Mouse (Mus musculus): ENCODE data around the gene Med28. TPM values are rescaled to one million over a fixed set of nuclear protein-coding genes. Genes with fewer than 3 reads are reported as not detected.

Gene Med28
- 223 and 226 TPM in 2 replicates for polyA plus RNA-seq (2014; fragmentation: Nextera tagmentation; extraction: Ambion mirVana)

DNA sequence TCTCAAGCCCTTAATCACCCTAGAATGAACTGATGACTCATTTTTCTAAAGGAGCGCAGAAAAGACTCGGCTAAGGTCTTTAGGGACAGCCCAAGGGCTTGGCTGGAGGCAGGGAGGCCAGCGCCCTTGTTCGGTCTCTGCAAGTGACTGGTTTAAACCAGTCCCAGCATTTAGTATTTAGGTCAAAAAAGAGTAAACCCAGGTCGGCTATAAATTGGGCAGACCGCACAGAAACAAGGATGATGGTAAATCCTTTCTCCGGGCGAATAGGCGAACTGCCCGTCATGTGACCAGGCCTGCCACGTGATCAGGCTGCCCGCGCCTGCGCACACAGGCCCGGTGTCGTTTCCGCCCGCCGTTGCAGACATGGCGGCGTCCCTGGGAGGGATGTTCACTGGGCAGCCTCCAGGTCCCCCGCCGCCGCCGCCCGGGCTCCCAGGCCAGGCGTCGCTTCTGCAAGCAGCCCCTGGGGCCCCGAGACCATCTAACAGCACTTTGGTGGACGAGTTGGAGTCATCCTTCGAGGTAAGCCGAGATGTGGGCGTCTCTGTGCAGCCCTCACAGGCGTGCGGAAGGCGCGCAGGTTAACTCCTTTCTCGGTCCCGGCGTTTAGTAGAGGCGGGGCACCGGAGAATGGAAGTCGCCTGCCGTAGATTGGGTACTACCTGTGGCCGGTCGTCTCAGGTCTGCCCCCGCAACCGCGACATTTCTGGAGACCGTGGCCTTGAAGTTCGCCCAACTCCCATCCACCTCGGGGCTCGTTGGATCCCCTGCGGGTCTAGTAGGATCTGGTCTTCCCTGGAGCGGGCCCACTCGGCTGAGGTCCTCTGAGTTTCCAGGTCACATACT, at the start of gene Med28:
Gene Med28 (plus strand): TSS at position 270 of the 849 bp plus-strand sequence.
- peak within 1 kb of the TSS; percentile 92 for H3K4me2 ChIP-seq (ENCODE audit: low read depth, low read length)
- H3K9me3 ChIP-seq (ENCODE audit: control insufficient read depth, low read length): no peaks in the 10 kb centered on the region
- H3K4me3 ChIP-seq (ENCODE audit: low read depth, low read length): peak within 1 kb of the TSS; percentile 68
- H3K4me1 ChIP-seq (ENCODE audit: control insufficient read depth, insufficient read depth, low read length): peaks cover 8% of the 10 kb centered on the region
- peaks cover 19% of the 10 kb centered on the region for H3K36me3 ChIP-seq (ENCODE audit: control insufficient read depth, insufficient read depth, low read length)
- H3K27me3 ChIP-seq (replicated peaks; ENCODE audit: control insufficient read depth, insufficient read depth, low read length): no peaks in the 10 kb centered on the region
- peak; percentile 95 for DNase-seq (ENCODE audit: low spot score)
- WGBS: 2% methylated on average over 45 of the region's 56 CpGs
- ATAC-seq (ENCODE audit: low read depth): peak; percentile 96
- peak within 1 kb of the TSS; percentile 78 for H3K9ac ChIP-seq (ENCODE audit: low read depth, low read length)
- no peak within 1 kb of the TSS; the same call in 1 of the 2 replicates for H3K27ac ChIP-seq (replicated peaks; ENCODE audit: low read depth, low read length)

DNA sequence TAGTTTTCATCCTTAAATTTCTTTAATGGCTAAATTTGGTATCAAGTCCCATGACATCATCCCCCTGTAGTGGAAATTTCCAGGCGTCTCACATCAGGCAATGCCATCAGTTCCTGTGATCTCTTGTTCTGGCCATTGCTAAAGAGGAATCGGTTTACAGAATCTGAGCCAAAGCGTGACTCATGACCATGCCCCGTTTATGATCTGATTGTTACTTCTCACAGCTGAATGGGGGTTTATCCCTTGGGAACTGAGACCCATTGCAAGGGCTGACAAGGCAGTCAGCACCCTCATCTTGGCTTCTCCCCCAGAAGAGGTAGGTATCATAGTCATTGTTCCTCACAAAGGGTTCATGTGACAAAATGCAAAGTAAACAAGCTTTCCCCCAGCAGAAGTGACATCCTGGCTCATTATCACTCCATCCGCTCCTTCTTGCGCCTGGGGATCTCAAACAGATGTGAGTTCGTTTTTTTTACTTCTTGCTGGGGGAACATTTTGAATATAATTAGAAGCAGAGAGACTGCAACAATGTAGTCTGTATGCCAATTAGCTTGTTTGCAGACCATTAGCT, 47.1 kb upstream of the Med28 start:
- Histone ChIP-seq H3K27me3 (replicated peaks; ENCODE audit: control insufficient read depth, insufficient read depth, low read length) (no peaks in the 10 kb centered on the region), H3K36me3 (ENCODE audit: control insufficient read depth, insufficient read depth, low read length) (no peaks in the 10 kb centered on the region), H3K27ac (replicated peaks; ENCODE audit: low read depth, low read length) (no peak overlapping the region), H3K4me3 (ENCODE audit: low read depth, low read length) (no peak overlapping the region), H3K4me2 (ENCODE audit: low read depth, low read length) (no peak overlapping the region), H3K9ac (ENCODE audit: low read depth, low read length) (no peak overlapping the region), H3K9me3 (ENCODE audit: control insufficient read depth, low read length) (no peaks in the 10 kb centered on the region), H3K4me1 (ENCODE audit: control insufficient read depth, insufficient read depth, low read length) (peaks cover 6% of the 10 kb centered on the region; the same call in 1 of the 2 replicates)
- 27% methylated on average over 7 of the region's 7 CpGs for WGBS
- peak; percentile 74 for DNase-seq (ENCODE audit: low spot score)
- peak; percentile 44 for ATAC-seq (ENCODE audit: low read depth)

- H3K4me3 ChIP-seq (ENCODE audit: low read depth, low read length): no peak overlapping the region
- WGBS: 72% methylated on average over 1 of the region's 1 CpGs
- H3K9ac ChIP-seq (ENCODE audit: low read depth, low read length): no peak overlapping the region
- DNase-seq (ENCODE audit: low spot score) (no peak), ATAC-seq (ENCODE audit: low read depth) (no peak)
- H3K36me3 ChIP-seq (ENCODE audit: control insufficient read depth, insufficient read depth, low read length): no peaks in the 10 kb centered on the region
- H3K4me2 ChIP-seq (ENCODE audit: low read depth, low read length): no peak overlapping the region
- no peak overlapping the region for H3K27ac ChIP-seq (replicated peaks; ENCODE audit: low read depth, low read length)
- H3K4me1 ChIP-seq (ENCODE audit: control insufficient read depth, insufficient read depth, low read length): peaks cover 6% of the 10 kb centered on the region; the same call in 1 of the 2 replicates
- H3K9me3 ChIP-seq (ENCODE audit: control insufficient read depth, low read length): no peaks in the 10 kb centered on the region
- H3K27me3 ChIP-seq (replicated peaks; ENCODE audit: control insufficient read depth, insufficient read depth, low read length): no peaks in the 10 kb centered on the region
Observed at GRCm38 (mm10) chr5:45473521-45473920, 46.5 kb upstream of the Med28 start.

GRCm38 (mm10) chr5:45474215-45474614, 45.8 kb upstream of the Med28 start:
- H3K4me2 ChIP-seq (ENCODE audit: low read depth, low read length): no peak overlapping the region

GRCm38 (mm10) chr5:45474758-45475157, 45.3 kb upstream of the Med28 start:
- H3K36me3 ChIP-seq (ENCODE audit: control insufficient read depth, insufficient read depth, low read length): no peaks in the 10 kb centered on the region
- DNase-seq (ENCODE audit: low spot score): no peak
- 76% methylated on average over 3 of the region's 4 CpGs for WGBS
- no peak overlapping the region for H3K4me2 ChIP-seq (ENCODE audit: low read depth, low read length)
- no peaks in the 10 kb centered on the region for H3K9me3 ChIP-seq (ENCODE audit: control insufficient read depth, low read length)
- no peak for ATAC-seq (ENCODE audit: low read depth)
- no peaks in the 10 kb centered on the region for H3K27me3 ChIP-seq (replicated peaks; ENCODE audit: control insufficient read depth, insufficient read depth, low read length)
- H3K4me1 ChIP-seq (ENCODE audit: control insufficient read depth, insufficient read depth, low read length): peaks cover 6% of the 10 kb centered on the region; the same call in 1 of the 2 replicates
- H3K27ac ChIP-seq (replicated peaks; ENCODE audit: low read depth, low read length): no peak overlapping the region
- no peak overlapping the region for H3K4me3 ChIP-seq (ENCODE audit: low read depth, low read length)
- no peak overlapping the region for H3K9ac ChIP-seq (ENCODE audit: low read depth, low read length)

More at GRCm38 (mm10) chr5:45474215-45474614, 45.8 kb upstream of the Med28 start:
- ATAC-seq (ENCODE audit: low read depth): no peak
- H3K27me3 ChIP-seq (replicated peaks; ENCODE audit: control insufficient read depth, insufficient read depth, low read length): no peaks in the 10 kb centered on the region
- H3K9me3 ChIP-seq (ENCODE audit: control insufficient read depth, low read length): no peaks in the 10 kb centered on the region
- DNase-seq (ENCODE audit: low spot score): peak; percentile 90
- no peak overlapping the region for H3K4me3 ChIP-seq (ENCODE audit: low read depth, low read length)
- no peaks in the 10 kb centered on the region for H3K36me3 ChIP-seq (ENCODE audit: control insufficient read depth, insufficient read depth, low read length)
- 28% methylated on average over 6 of the region's 6 CpGs for WGBS
- H3K27ac ChIP-seq (replicated peaks; ENCODE audit: low read depth, low read length): no peak overlapping the region
- H3K9ac ChIP-seq (ENCODE audit: low read depth, low read length): no peak overlapping the region
- H3K4me1 ChIP-seq (ENCODE audit: control insufficient read depth, insufficient read depth, low read length): peaks cover 6% of the 10 kb centered on the region; the same call in 1 of the 2 replicates

GRCm38 (mm10) chr5:45475771-45476170, 44.3 kb upstream of the Med28 start:
- DNase-seq (ENCODE audit: low spot score): peak; percentile 68
- H3K9me3 ChIP-seq (ENCODE audit: control insufficient read depth, low read length): no peaks in the 10 kb centered on the region
- no peaks in the 10 kb centered on the region for H3K36me3 ChIP-seq (ENCODE audit: control insufficient read depth, insufficient read depth, low read length)
- no peak overlapping the region for H3K4me3 ChIP-seq (ENCODE audit: low read depth, low read length)
- peaks cover 6% of the 10 kb centered on the region; the same call in 1 of the 2 replicates for H3K4me1 ChIP-seq (ENCODE audit: control insufficient read depth, insufficient read depth, low read length)
- no peak overlapping the region for H3K9ac ChIP-seq (ENCODE audit: low read depth, low read length)
- no peaks in the 10 kb centered on the region for H3K27me3 ChIP-seq (replicated peaks; ENCODE audit: control insufficient read depth, insufficient read depth, low read length)
- peak overlapping the region; percentile 10; the same call in 1 of the 2 replicates for H3K27ac ChIP-seq (replicated peaks; ENCODE audit: low read depth, low read length)
- no peak overlapping the region for H3K4me2 ChIP-seq (ENCODE audit: low read depth, low read length)
- WGBS: 57% methylated on average over 5 of the region's 5 CpGs
- ATAC-seq (ENCODE audit: low read depth): peak; percentile 15; the same call in 1 of the 2 replicates

- Histone ChIP-seq H3K36me3 (ENCODE audit: control insufficient read depth, insufficient read depth, low read length) (no peaks in the 10 kb centered on the region), H3K27me3 (replicated peaks; ENCODE audit: control insufficient read depth, insufficient read depth, low read length) (no peaks in the 10 kb centered on the region), H3K9ac (ENCODE audit: low read depth, low read length) (no peak overlapping the region), H3K4me1 (ENCODE audit: control insufficient read depth, insufficient read depth, low read length) (peaks cover 6% of the 10 kb centered on the region; the same call in 1 of the 2 replicates), H3K4me3 (ENCODE audit: low read depth, low read length) (no peak overlapping the region), H3K4me2 (ENCODE audit: low read depth, low read length) (no peak overlapping the region), H3K9me3 (ENCODE audit: control insufficient read depth, low read length) (no peaks in the 10 kb centered on the region), H3K27ac (replicated peaks; ENCODE audit: low read depth, low read length) (0 out of 2 replicates have a peak overlapping the region, but pooled peaks have one; percentile 10)
- no peak; the same call in 1 of the 2 replicates for ATAC-seq (ENCODE audit: low read depth)
- DNase-seq (ENCODE audit: low spot score): peak; percentile 54
- 39% methylated on average over 6 of the region's 6 CpGs for WGBS
Observed at GRCm38 (mm10) chr5:45476288-45476687, 43.7 kb upstream of the Med28 start.

DNA sequence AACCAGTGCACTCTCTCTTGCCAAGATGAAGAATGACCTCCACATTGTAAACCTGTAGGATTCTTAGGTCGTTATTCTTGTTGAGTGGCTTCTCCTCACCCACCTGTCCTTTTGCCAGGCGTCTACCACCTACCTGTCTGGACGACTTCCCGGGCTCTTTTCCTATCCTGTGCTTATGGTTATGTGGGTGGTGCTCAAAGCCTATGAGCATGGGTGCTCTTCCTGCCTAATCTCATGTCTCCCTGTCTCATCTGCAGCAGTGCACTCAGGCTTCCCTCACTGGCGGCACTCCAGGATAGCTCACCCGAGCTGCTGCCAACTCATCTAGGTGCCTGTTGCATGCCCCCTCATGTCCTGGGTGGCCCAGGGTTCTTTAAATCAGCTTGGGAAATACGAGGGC, 42.4 kb upstream of the Med28 start:
- H3K27me3 ChIP-seq (replicated peaks; ENCODE audit: control insufficient read depth, insufficient read depth, low read length): no peaks in the 10 kb centered on the region
- no peak overlapping the region for H3K9ac ChIP-seq (ENCODE audit: low read depth, low read length)
- H3K4me3 ChIP-seq (ENCODE audit: low read depth, low read length): no peak overlapping the region
- no peaks in the 10 kb centered on the region for H3K9me3 ChIP-seq (ENCODE audit: control insufficient read depth, low read length)
- ATAC-seq (ENCODE audit: low read depth) (no peak), DNase-seq (ENCODE audit: low spot score) (no peak)
- no peaks in the 10 kb centered on the region for H3K36me3 ChIP-seq (ENCODE audit: control insufficient read depth, insufficient read depth, low read length)
- H3K4me1 ChIP-seq (ENCODE audit: control insufficient read depth, insufficient read depth, low read length): peaks cover 6% of the 10 kb centered on the region; the same call in 1 of the 2 replicates
- WGBS: 71% methylated on average over 7 of the region's 7 CpGs
- no peak overlapping the region for H3K27ac ChIP-seq (replicated peaks; ENCODE audit: low read depth, low read length)
- no peak overlapping the region for H3K4me2 ChIP-seq (ENCODE audit: low read depth, low read length)
